Mouse (Mus musculus): ENCODE data around the gene Dnajb9. TPM values are rescaled to one million over a fixed set of nuclear protein-coding genes. Genes with fewer than 3 reads are reported as not detected.

Dnajb9 gene
- polyA plus RNA-seq, 1 experiment from 2014 or later: 18.5 TPM

- Histone ChIP-seq H3K4me3 (replicated peaks) (peak overlapping the region; percentile 94), H3K4me1 (replicated peaks) (peaks cover 8% of the 10 kb centered on the region), H3K36me3 (peaks cover 13% of the 10 kb centered on the region), H3K4me2 (peak overlapping the region; percentile 74), H3K27me3 (no peaks in the 10 kb centered on the region), H3K27ac (peak overlapping the region; percentile 87), H3K9me3 (no peaks in the 10 kb centered on the region), H3K9ac (replicated peaks) (peak overlapping the region; percentile 91)
- under 1% methylated on average over 37 of the region's 37 CpGs for WGBS
- peak; percentile 53 for ATAC-seq (ENCODE audit: insufficient number of reproducible peaks, insufficient read depth, low FRiP score, low TSS enrichment, low read depth)
These were observed 844 bp downstream of the Dnajb9 start for GRCm38 (mm10) chr12:44209141-44209823.

- Histone ChIP-seq H3K27me3 (peaks cover 31% of the 10 kb centered on the region), H3K27ac (no peak overlapping the region), H3K4me2 (no peak overlapping the region), H3K4me1 (replicated peaks) (peaks cover 10% of the 10 kb centered on the region; the same call in 1 of the 2 replicates), H3K9me3 (no peaks in the 10 kb centered on the region), H3K36me3 (no peaks in the 10 kb centered on the region), H3K9ac (replicated peaks) (no peak overlapping the region), H3K4me3 (replicated peaks) (no peak overlapping the region)
- no peak for ATAC-seq (ENCODE audit: insufficient number of reproducible peaks, insufficient read depth, low FRiP score, low TSS enrichment, low read depth)
- WGBS: 49% methylated on average over 4 of the region's 4 CpGs
These were observed 12.1 kb downstream of the Dnajb9 start for GRCm38 (mm10) chr12:44197873-44198525.

- Histone ChIP-seq H3K9me3 (no peaks in the 10 kb centered on the region), H3K4me2 (no peak overlapping the region), H3K27ac (no peak overlapping the region), H3K27me3 (no peaks in the 10 kb centered on the region), H3K36me3 (no peaks in the 10 kb centered on the region), H3K4me3 (replicated peaks) (no peak overlapping the region), H3K4me1 (replicated peaks) (no peaks in the 10 kb centered on the region), H3K9ac (replicated peaks) (no peak overlapping the region)
- ATAC-seq (ENCODE audit: insufficient number of reproducible peaks, insufficient read depth, low FRiP score, low TSS enrichment, low read depth): peak; percentile 68; the same call in 1 of the 2 replicates
- 57% methylated on average over 9 of the region's 9 CpGs for WGBS
These were observed 28.8 kb downstream of the Dnajb9 start for GRCm38 (mm10) chr12:44181081-44181982.

GRCm38 (mm10) chr12:44177038-44177355 is 33.1 kb downstream of the Dnajb9 start:
- H3K36me3 ChIP-seq: no peaks in the 10 kb centered on the region
- WGBS: 85% methylated on average over 2 of the region's 2 CpGs
- ATAC-seq (ENCODE audit: insufficient number of reproducible peaks, insufficient read depth, low FRiP score, low TSS enrichment, low read depth): no peak
- H3K27ac ChIP-seq: no peak overlapping the region
- H3K4me1 ChIP-seq (replicated peaks): no peaks in the 10 kb centered on the region
- no peaks in the 10 kb centered on the region for H3K27me3 ChIP-seq
- H3K9me3 ChIP-seq: no peaks in the 10 kb centered on the region
- H3K4me3 ChIP-seq (replicated peaks): no peak overlapping the region
- H3K9ac ChIP-seq (replicated peaks): no peak overlapping the region
- H3K4me2 ChIP-seq: no peak overlapping the region

DNA sequence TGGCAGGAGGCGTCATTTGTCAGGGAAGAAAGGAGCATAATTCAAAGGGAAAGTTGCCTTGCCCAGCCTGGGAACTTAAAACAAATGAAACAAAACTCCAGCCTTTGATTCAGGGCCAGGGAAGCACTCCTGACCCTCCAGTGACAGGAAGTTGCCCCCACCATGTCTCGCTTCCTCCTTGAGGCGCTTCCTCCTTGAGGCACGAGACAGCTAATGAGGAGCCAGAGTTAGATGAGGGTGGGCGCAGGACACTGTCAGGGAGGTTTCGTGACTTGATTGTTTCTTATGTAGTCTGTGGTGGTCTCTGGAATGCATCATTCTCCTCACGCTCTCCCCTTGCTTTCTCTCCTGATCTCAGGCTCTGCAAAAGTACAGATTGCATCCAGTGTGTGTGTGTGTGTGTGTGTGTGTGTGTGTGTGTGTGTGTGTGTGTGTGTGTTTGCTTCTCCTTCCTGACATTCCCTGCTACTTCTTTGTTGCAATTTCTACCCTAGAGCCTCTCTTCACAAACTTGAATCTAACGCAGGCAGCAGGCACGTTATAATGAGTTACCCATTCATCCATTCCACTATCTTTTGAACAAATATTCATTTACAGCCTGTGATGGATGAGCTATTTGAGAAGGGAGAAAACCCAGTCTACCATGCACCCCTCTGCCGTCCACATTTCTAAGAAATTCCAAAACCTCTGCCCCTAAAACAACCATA is 33.6 kb downstream of the Dnajb9 start:
- 58% methylated on average over 10 of the region's 10 CpGs for WGBS
- ATAC-seq (ENCODE audit: insufficient number of reproducible peaks, insufficient read depth, low FRiP score, low TSS enrichment, low read depth): no peak
- H3K9me3 ChIP-seq: no peaks in the 10 kb centered on the region
- H3K36me3 ChIP-seq: no peaks in the 10 kb centered on the region
- no peak overlapping the region for H3K4me2 ChIP-seq
- H3K4me1 ChIP-seq (replicated peaks): no peaks in the 10 kb centered on the region
- H3K27ac ChIP-seq: no peak overlapping the region
- H3K9ac ChIP-seq (replicated peaks): no peak overlapping the region
- no peaks in the 10 kb centered on the region for H3K27me3 ChIP-seq
- H3K4me3 ChIP-seq (replicated peaks): no peak overlapping the region

- Histone ChIP-seq H3K4me3 (replicated peaks) (no peak overlapping the region), H3K36me3 (no peaks in the 10 kb centered on the region), H3K4me2 (no peak overlapping the region), H3K27ac (no peak overlapping the region), H3K4me1 (replicated peaks) (no peaks in the 10 kb centered on the region), H3K9ac (replicated peaks) (no peak overlapping the region), H3K27me3 (no peaks in the 10 kb centered on the region), H3K9me3 (no peaks in the 10 kb centered on the region)
- ATAC-seq (ENCODE audit: insufficient number of reproducible peaks, insufficient read depth, low FRiP score, low TSS enrichment, low read depth): no peak
These were observed 43.2 kb downstream of the Dnajb9 start for GRCm38 (mm10) chr12:44166949-44167348.

- no peak for ATAC-seq (ENCODE audit: insufficient number of reproducible peaks, insufficient read depth, low FRiP score, low TSS enrichment, low read depth)
- H3K27ac ChIP-seq: no peak overlapping the region
- H3K4me2 ChIP-seq: no peak overlapping the region
- 68% methylated on average over 1 of the region's 1 CpGs for WGBS
- no peak overlapping the region for H3K9ac ChIP-seq (replicated peaks)
- no peaks in the 10 kb centered on the region for H3K27me3 ChIP-seq
- H3K36me3 ChIP-seq: no peaks in the 10 kb centered on the region
- no peak overlapping the region for H3K4me3 ChIP-seq (replicated peaks)
- H3K4me1 ChIP-seq (replicated peaks): no peaks in the 10 kb centered on the region
- H3K9me3 ChIP-seq: peaks cover 2% of the 10 kb centered on the region; the same call in 1 of the 2 replicates
These were observed 50.8 kb downstream of the Dnajb9 start for GRCm38 (mm10) chr12:44159349-44159748.

Small RNA genes within 50 kb of the gene (microRNA-seq; reads per million reads assigned to microRNA genes)
- gene Mir5627: not detected

Other genes with a start within 250 kb of the Dnajb9 start
- gene Pnpla8, start 11.0 kb upstream of the Dnajb9 start, polyA plus RNA-seq (2016; fragmentation: Nextera tagmentation; extraction: Ambion mirVana): 55.9 and 59.0 TPM in 2 replicates
- 2.0 and 2.5 TPM in 2 replicates for gene Nrcam, start 118.6 kb upstream of the Dnajb9 start, polyA plus RNA-seq (2016; fragmentation: Nextera tagmentation; extraction: Ambion mirVana)